In genomic region chr13:68581086-68581740, GRCm38 (mm10) we compare ENCODE assay signal across 8 mouse cellular contexts. TPM values are rescaled to one million over a fixed set of nuclear protein-coding genes. Genes with fewer than 3 reads are reported as not detected.
DNase-seq lines count a peak whose midpoint lies in the region; ATAC-seq and TF ChIP-seq lines count a peak whose summit lies in the region.

No protein-coding gene starts in this region.

- DNase-seq in cerebellum, adult 9-11 months: peak; percentile 24
- DNase-seq in cerebellum, postnatal 25 days: no peak
- no peak for DNase-seq in thymus, adult 2 months
- DNase-seq in thymus, adult 18-20 months: no peak
- no peak for DNase-seq in ovary, postnatal 10 days (ENCODE audit: low spot score)
- DNase-seq in gastrocnemius, postnatal 10 days: no peak

- WGBS in thymus, adult 2 months: 24% methylated on average over 14 of the region's 14 CpGs
- 17% methylated on average over 14 of the region's 14 CpGs for WGBS in intestine, postnatal 0 days
- 15% methylated on average over 14 of the region's 14 CpGs for WGBS in small intestine, adult 2 months

- H3K9me3 ChIP-seq in intestine, postnatal 0 days (ENCODE audit: control insufficient read depth): no peaks in the 10 kb centered on the region

- no peak overlapping the region for H3K27ac ChIP-seq in thymus, adult 2 months (ENCODE audit: control insufficient read depth, insufficient read depth, low read length)
- peak overlapping the region; percentile 85 for H3K27ac ChIP-seq in intestine, postnatal 0 days (ENCODE audit: low read depth, low read length)
- 0 out of 2 replicates have a peak overlapping the region, but pooled peaks have one; percentile 26 for H3K27ac ChIP-seq in small intestine, adult 2 months (ENCODE audit: insufficient read depth, low read depth, low read length)

- H3K9ac ChIP-seq in intestine, postnatal 0 days (ENCODE audit: low read depth, low read length): peak overlapping the region; percentile 66

- TF ChIP-seq POLR2A in thymus, adult 2 months (IDR thresholded peaks at IDR 0.05; ENCODE audit: control insufficient read depth, extremely low read depth, insufficient read depth, low read length, poor library complexity): no peak
- TF ChIP-seq POLR2A in small intestine, adult 2 months (IDR thresholded peaks at IDR 0.05; ENCODE audit: low read depth, low read length): no peak

- TF ChIP-seq CTCF in thymus, adult 2 months (IDR thresholded peaks at IDR 0.05; ENCODE audit: borderline replicate concordance, control insufficient read depth, extremely low read depth, insufficient read depth, low read length, poor library complexity): no peak
- TF ChIP-seq CTCF in intestine, postnatal 0 days (IDR thresholded peaks at IDR 0.05; ENCODE audit: low read depth): peak; percentile 47
- no peak for TF ChIP-seq CTCF in small intestine, adult 2 months (IDR thresholded peaks at IDR 0.05; ENCODE audit: extremely low read depth, insufficient read length, insufficient replicate concordance, low read depth, low read length)

- no peaks in the 10 kb centered on the region; the same call in 1 of the 2 replicates for H3K4me1 ChIP-seq in thymus, adult 2 months (replicated peaks; ENCODE audit: control insufficient read depth, insufficient read depth, low read length)
- H3K4me1 ChIP-seq in intestine, postnatal 0 days (replicated peaks; ENCODE audit: control insufficient read depth, insufficient read depth, low read length): 0 out of 2 replicates have a peak, but pooled peaks cover 5% of the 10 kb centered on the region
- no peaks in the 10 kb centered on the region for H3K4me1 ChIP-seq in small intestine, adult 2 months (ENCODE audit: control insufficient read depth, insufficient read depth, insufficient read length, low read length)

- no peak; the same call in none of the 2 replicates for ATAC-seq in intestine, postnatal 0 days

- peak overlapping the region; percentile 82 for H3K4me2 ChIP-seq in intestine, postnatal 0 days (replicated peaks; ENCODE audit: low read depth)

- H3K36me3 ChIP-seq in thymus, adult 2 months (ENCODE audit: control insufficient read depth, insufficient read depth, low read length): peaks cover 7% of the 10 kb centered on the region; the same call in 1 of the 2 replicates
- peaks cover 33% of the 10 kb centered on the region for H3K36me3 ChIP-seq in intestine, postnatal 0 days (ENCODE audit: control insufficient read depth, insufficient read depth)
- peaks cover 19% of the 10 kb centered on the region for H3K36me3 ChIP-seq in small intestine, adult 2 months (ENCODE audit: control insufficient read depth, insufficient read depth, low read length)

- peak overlapping the region; percentile 71 for H3K4me3 ChIP-seq in thymus, adult 2 months (ENCODE audit: control insufficient read depth, insufficient read depth, low read length)
- H3K4me3 ChIP-seq in intestine, postnatal 0 days (ENCODE audit: low read depth, low read length): peak overlapping the region; percentile 91
- H3K4me3 ChIP-seq in small intestine, adult 2 months (ENCODE audit: low read depth, low read length): peak overlapping the region; percentile 71

- no peaks in the 10 kb centered on the region for H3K27me3 ChIP-seq in thymus, adult 2 months (ENCODE audit: control insufficient read depth, insufficient read depth, low read length)
- no peaks in the 10 kb centered on the region for H3K27me3 ChIP-seq in intestine, postnatal 0 days (replicated peaks; ENCODE audit: control insufficient read depth, insufficient read depth, low read length)
- H3K27me3 ChIP-seq in small intestine, adult 2 months (ENCODE audit: control insufficient read depth, insufficient read depth, low read length): no peaks in the 10 kb centered on the region

RNA-seq across cellular contexts. Expression of gene Mtrr, which starts 0.7 kb away (rescaled TPM):
- polyA plus RNA-seq in thymus, adult 2 months (2012; rRNA removed): 13.0 and 15.3 TPM in 2 replicates
- polyA plus RNA-seq in intestine, postnatal 0 days (2015; fragmentation: Nextera tagmentation; extraction: Ambion mirVana): 6.9 and 7.0 TPM in 2 replicates
- 1.3 and 2.2 TPM in 2 replicates for polyA plus RNA-seq in small intestine, adult 2 months (2012; rRNA removed)
- 10 to 100 TPM; 19.1 to 21.9 TPM for total RNA-seq in gastrocnemius, postnatal 10 days (2021)

RNA-seq across cellular contexts. Expression of gene Fastkd3, which starts 0.8 kb away (rescaled TPM):
- polyA plus RNA-seq in thymus, adult 2 months (2012; rRNA removed): 26.7 and 31.5 TPM in 2 replicates
- 17.3 and 19.1 TPM in 2 replicates for polyA plus RNA-seq in intestine, postnatal 0 days (2015; fragmentation: Nextera tagmentation; extraction: Ambion mirVana)
- 2.2 and 3.3 TPM in 2 replicates for polyA plus RNA-seq in small intestine, adult 2 months (2012; rRNA removed)
- total RNA-seq in gastrocnemius, postnatal 10 days (2021): 1 to 10 TPM; 6.6 to 8.1 TPM

RNA-seq across cellular contexts. Expression of gene 1700001L19Rik, which starts 16.0 kb away (rescaled TPM):
- polyA plus RNA-seq in thymus, adult 2 months (2012; rRNA removed): 0.05 and 0.11 TPM in 2 replicates
- polyA plus RNA-seq in intestine, postnatal 0 days (2015; fragmentation: Nextera tagmentation; extraction: Ambion mirVana): 0.07 TPM in 1 of 2 replicates, not detected in the other
- not detected in 2 replicates for polyA plus RNA-seq in small intestine, adult 2 months (2012; rRNA removed)
- under 1 TPM in 1 of 2 experiments, not detected in 1; 0.25 TPM for total RNA-seq in gastrocnemius, postnatal 10 days (2021)
